Mouse (Mus musculus) cerebellum, adult (tissue): ENCODE data around the gene Olfr186.
"Not testable (repeated sequence)": the region's sequence is repeated elsewhere in the genome, so short reads cannot be mapped to it uniquely, and the experiment has no call there.

Experiments
- ATAC-seq: cut with Nextera tagmentation; 2 replicates; pipeline ENCODE4 v1.9.2; 2017; ENCODE audit warnings: mild to moderate bottlenecking, moderate library complexity, mixed read lengths; ENCODE audit not compliant: insufficient number of reproducible peaks, low FRiP score, low TSS enrichment

Gene Olfr186

GRCm38 (mm10) chr16:59030191-59030590 lies at the start of gene Olfr186:
Gene Olfr186 (minus strand): TSS chr16:59030291.
- ATAC-seq: no peak

DNA sequence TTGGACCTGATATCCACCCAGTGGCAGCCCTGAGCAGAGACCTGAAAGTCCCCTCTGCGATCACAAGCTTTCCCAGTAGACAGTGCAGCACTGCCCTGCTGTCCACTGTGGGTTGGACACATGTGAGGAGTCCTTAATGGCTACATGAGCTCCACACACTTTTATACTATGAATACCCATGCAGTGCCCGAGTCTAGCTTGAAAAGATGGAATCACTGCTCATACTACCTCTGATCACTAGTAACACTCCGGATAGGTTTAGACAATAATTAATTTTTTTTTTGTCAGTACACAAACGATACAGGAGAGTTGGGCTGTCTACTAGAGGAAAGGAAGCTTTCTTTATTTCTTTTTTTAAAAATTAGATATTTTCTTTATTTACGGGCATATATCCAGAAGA lies 47.8 kb upstream of the Olfr186 start, which contains the start of gene Olfr190:
TSS of gene Olfr190 (minus strand) at position 101 of the 400 bp plus-strand sequence.
- 0 out of 2 replicates have a peak, but pooled peaks have one; percentile 10 for ATAC-seq

DNA sequence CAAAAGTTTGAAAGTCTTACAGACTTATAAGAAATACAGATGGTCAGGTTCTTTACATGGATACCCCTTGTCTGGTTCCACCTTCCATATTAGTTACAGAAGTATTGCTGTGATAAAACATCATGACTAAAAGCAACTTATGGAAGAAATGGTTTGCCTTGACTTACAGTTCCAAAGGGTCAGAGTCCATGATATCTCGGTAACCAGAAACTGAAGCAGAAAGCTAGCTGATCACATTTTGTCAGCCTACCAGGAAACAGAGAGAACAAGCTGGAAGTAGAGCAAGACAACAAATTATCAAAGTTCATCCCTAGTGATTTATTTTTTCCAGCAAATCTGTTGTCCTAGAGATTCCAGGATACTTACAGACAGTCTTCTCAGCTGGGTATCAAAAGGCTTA lies 43.4 kb upstream of the Olfr186 start:
- ATAC-seq: no peak

GRCm38 (mm10) chr16:59071755-59072154 lies 41.7 kb upstream of the Olfr186 start:
- ATAC-seq: no peak

DNA sequence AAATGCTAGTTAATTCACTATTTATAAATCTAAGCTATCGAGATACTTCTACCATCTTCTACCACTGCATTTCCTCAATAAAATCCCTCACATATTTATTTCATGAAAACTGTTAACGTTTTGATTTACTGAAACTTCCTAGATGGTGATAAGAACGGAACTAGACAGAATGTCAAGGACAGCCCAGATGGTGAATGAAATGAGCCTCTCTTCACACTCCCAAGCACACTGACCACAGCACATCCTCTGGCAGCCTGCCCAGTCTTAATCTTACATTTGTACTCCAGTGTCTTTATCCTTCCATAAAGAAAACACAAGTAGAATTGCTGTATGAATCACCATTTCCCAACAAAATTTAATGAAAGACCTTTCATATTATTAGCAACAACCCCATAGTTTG lies 32.3 kb upstream of the Olfr186 start:
- not testable (repeated sequence) for ATAC-seq

- not testable (repeated sequence) for ATAC-seq
These were observed 19.2 kb upstream of the Olfr186 start for GRCm38 (mm10) chr16:59049286-59049685.

GRCm38 (mm10) chr16:59048860-59049259 lies 18.8 kb upstream of the Olfr186 start:
- ATAC-seq: no peak

DNA sequence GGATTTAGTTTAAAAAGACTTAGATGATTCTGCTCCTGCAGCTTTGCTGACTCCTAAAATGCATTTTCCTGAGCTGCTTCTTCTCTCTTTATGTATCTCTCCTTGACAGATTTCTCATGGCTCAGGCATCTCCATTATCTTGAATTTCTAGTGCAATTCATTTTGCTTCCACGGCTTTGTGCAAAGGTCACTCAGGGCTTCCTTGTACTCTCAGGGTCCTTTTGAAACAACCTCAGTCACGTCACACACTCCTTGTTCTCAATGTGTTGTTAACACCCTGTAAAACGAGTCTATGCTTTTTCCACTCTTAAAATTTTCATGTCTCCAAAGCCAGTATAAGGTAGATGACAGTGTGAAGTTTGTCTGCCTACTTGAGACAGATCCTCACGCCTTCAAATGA lies 17.5 kb upstream of the Olfr186 start:
- no peak for ATAC-seq

- no peak for ATAC-seq
These were observed 15.7 kb upstream of the Olfr186 start for GRCm38 (mm10) chr16:59045835-59046234.

DNA sequence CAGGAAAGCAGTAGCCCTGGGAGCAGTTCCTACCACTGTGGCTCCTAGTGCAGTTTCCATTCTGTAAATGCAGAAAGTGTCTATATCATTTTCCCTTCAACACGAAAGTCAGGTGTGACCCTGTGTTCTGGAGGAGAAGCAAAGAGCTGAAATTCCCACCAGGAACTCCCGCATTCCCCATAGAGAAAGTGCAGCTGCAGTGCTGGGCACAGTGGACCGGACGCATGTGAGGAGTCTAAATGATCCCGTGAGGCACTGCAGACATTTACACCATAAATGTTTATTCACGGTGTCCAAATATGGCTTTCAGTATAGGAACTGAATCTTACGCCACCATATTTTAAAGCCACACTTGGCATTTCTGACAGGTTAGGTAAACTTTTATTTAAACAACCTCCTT lies 9.6 kb upstream of the Olfr186 start, which contains the start of gene Olfr187:
TSS of gene Olfr187 (minus strand) at position 58 of the 400 bp plus-strand sequence.
- no peak for ATAC-seq

GRCm38 (mm10) chr16:59013357-59014018 lies 16.6 kb downstream of the Olfr186 start:
- ATAC-seq: no peak

DNA sequence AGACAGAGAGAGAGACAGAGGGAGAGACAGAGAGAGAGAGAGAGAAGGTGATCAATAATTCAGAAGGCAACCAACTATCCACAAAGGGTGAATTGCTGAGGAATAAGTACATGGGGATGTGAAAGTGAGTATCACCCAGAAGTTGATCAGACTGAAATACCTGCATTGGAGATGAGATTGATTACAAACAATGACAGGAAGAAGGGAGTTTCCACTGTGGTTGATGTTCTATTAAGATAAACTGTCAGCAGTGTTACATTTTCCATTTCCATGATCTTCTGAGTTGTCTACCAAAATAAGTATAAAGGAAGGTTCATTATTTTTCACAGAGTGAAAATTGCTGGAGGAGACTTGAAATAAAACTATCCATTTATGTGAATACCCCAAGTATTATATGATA lies 22.9 kb downstream of the Olfr186 start:
- ATAC-seq: no peak

DNA sequence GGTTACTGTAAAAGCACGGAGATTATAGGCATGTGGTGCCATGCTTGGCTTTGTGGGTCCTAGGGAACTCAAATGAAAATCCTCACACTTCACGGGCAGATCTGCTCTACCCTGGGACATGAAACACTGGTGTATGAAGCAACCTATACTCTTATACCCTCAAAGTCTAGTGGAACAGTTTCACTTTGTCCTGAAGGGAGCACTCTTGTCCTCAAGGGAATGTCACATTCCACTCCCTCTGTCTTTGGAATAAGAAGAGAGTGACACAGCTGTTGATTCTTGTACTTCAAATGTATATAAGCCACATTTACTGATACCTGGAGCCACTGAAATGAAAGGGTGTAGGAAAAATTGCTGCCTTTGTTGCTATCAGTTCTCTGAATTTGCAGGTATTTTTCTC lies 35.0 kb downstream of the Olfr186 start, which contains the start of gene Olfr183:
TSS of gene Olfr183 (plus strand) at position 301 of the 400 bp plus-strand sequence.
- no peak for ATAC-seq
